Mouse (Mus musculus) gastrocnemius, postnatal 25 days (tissue): ENCODE results near the gene Eef1g. TPM values are rescaled to one million over a fixed set of nuclear protein-coding genes. Genes with fewer than 3 reads are reported as not detected.

Experiments
- DNase-seq: peaks from one replicate; pipeline ENCODE4 v3.0.0; 2022
- long read RNA-seq, 2 experiments: library from polyadenylated mRNA; stranded (forward); transcript quantifications; one replicate each; pipeline ENCODE4 v2.0.0; 2021
- total RNA-seq, 2 experiments: library from RNA; stranded (reverse); gene quantifications; 1 replicate in 1 of 2; 2 replicates in 1 of 2; pipeline ENCODE4 v1.2.3; 2021

Eef1g gene
- 100 to 1,000 TPM; 464 to 492 TPM for total RNA-seq
- long read RNA-seq, experiment 1, transcript Eef1g-201 (10 exons, 1,864 nt), result major isoform, 546 of 654 reads
- long read RNA-seq, experiment 1, transcript Eef1g-205 (5 exons, 1,272 nt), result minor isoform, 5 of 654 reads
- long read RNA-seq, experiment 1, partial matches to known transcripts, result 101 of 654 reads
- long read RNA-seq, experiment 1, other reads (novel, unspliced or antisense), result 2 of 654 reads
- long read RNA-seq, experiment 2, transcript Eef1g-201 (10 exons, 1,864 nt), result major isoform, 581 of 679 reads
- long read RNA-seq, experiment 2, partial matches to known transcripts, result 91 of 679 reads
- long read RNA-seq, experiment 2, other reads (novel, unspliced or antisense), result 4 of 679 reads

DNA sequence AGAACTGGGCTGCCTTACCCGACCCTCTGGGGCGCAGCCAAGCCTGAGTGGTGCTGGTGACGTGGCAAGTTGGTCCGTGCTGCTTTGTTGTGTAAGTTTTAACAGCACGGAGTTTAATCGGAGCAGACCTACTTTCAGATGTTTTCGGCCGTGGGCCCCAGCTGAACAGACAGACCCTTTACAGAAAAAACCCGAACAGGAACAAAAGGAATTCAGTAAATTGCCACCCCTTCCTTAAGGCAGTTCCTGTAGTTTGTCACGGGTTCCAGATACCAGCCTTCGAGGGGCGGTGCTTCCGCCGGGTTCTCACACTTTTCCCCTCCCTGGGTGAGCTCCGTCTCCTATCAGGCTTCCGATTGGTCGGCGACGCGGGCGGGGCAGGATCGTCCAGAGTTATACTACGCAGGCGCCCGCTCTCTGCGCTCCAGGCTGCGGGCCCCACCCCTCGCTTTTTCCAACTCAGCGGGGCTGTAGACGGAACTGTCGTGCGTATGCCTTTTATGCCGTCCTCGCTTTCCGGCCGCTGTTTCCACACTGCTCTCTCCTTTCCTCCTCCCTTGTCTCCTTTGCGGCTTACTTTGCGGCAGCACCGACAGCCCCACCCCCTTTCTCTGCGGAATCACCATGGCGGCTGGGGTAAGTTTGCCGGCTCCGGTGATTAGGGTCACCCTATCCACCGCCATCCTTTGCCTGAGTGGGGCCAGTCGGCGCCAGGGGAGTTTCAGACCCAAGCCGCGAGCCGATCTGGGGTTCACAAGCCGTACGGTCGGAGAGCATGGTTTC, at the start of gene Eef1g:
Gene Eef1g, plus strand, starts transcription at position 452 of the 783 bp plus-strand sequence.
- peak; percentile 100 for DNase-seq

DNA sequence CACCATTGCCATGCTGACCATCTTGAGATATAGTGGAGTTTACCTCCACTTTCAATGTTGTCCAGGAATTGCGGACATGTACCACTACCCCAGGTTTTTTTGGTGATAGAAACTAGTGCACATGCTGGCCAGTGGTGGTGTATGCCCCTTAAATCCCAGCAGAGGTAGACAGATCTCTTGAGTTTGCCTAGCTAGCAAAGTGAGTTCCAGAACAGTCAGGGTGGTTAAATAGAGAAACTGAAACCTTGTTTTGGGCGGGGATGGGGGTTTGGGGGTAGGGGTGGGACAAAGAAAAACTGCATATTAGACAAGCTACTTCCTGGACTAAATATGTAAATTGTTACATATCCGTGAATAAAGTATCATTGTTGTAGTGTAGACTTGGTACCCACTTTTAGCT, 47.8 kb upstream of the Eef1g start:
- no peak for DNase-seq

DNA sequence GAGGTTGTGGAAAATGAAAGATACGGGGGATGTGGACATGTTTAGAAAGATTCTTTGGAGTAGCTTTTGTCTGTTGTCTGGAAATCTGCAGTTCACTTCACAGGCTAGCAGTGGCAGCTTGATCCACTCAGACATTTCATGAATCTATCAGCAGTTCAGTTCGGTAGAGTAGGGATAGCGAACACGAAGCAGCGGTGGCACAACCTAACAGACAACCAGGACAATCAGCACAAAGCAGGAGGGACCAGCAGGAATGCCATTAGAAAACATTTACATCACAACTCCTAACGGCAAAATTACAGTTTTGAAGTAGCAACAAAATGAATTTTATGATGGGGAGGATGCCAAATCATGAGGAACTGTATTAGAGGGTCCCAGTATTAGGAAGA, 47.2 kb upstream of the Eef1g start:
- DNase-seq, result no peak

DNA sequence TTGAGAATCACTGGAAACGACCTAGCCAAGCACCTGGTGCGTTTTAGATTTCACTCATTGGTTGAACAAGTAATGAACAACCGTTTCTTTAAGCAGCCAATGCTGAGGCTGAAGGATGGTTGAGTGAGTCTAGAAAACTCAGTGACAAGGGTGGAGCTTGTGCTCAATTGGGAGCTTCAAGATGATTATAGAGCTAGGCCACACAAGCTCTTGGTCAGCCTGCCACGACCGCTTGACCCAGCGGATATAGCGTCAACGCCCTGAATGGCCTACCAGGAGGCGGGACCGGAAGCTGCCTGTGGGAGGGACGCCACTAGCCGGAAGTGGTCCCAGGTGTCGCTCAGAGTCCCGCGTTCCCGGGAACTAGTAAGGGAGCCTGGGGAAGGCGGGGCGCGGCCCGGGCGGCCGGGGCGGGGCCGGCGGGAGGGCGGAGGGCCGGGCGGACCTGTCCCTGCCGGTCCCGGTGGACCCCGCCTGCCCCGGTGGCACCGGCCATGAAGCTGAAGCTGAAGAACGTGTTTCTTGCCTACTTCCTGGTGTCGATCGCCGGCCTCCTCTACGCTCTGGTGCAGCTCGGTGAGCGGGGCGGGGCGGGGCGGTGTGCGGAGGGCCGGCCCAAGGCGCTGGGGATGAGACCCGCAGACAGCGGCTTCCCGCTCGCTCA, 46.6 kb upstream of the Eef1g start, which contains the start of gene B3gat3:
Gene B3gat3, plus strand, starts transcription at position 302 of the 664 bp plus-strand sequence.
- DNase-seq, result peak; percentile 95

DNA sequence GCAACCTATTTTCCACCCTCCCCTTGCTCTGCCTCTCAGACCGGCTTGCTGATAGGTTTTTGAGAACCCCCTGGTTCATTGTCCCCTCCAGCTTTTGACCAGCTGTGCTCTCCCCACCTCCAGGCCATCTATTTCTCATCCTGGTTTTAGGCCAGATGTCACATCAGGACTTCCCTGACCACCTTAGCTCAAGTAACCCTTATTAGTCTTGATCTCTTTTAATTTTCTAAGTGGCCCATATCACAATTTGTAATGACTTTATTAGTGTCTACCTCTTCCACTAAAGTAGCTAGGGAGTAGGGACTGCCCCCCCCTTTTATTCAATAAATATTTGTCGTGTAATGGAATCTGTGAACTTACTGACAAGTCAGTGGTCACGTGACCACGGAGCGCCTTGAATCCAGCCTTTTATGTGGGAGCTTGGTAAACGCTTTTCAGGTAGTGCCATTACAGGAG, 46.0 kb upstream of the Eef1g start:
- DNase-seq, result no peak

DNA sequence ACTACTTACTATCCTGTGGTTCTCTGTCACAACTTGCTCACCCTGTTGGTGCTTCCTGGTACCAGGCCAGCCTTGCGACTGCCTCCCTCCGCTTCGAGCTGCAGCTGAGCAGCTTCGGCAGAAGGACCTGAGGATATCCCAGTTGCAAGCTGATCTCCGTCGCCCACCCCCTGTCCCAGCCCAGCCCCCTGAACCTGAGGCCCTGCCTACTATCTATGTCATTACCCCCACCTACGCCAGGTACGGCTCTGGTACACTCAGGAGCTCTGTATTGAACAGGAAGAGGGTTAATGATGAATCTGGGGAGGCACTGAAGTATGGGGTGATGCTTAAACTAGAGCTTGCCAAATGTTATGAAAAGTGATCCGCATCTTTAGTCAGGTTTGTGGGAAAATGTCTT, 45.1 kb upstream of the Eef1g start:
- DNase-seq, result no peak

DNA sequence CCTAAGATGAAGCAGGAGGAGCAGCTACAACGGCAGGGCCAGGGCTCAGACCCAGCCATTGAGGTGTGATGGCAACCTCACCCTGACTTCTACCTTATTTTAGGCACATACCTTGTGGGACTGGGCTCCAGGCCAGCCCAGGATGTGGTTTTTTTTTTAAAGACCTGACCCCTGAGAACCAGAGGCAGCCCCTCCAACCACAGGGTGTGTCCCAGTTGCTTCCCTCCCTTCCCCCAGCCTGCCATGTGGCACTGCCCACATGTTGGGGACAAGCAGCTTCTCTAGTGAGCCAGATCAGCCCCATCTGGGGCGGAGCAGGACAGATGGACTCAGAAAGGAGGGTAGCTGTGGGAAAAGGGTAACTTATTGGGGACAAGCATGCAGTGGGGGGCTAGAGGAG, 40.1 kb upstream of the Eef1g start:
- DNase-seq, result no peak

DNA sequence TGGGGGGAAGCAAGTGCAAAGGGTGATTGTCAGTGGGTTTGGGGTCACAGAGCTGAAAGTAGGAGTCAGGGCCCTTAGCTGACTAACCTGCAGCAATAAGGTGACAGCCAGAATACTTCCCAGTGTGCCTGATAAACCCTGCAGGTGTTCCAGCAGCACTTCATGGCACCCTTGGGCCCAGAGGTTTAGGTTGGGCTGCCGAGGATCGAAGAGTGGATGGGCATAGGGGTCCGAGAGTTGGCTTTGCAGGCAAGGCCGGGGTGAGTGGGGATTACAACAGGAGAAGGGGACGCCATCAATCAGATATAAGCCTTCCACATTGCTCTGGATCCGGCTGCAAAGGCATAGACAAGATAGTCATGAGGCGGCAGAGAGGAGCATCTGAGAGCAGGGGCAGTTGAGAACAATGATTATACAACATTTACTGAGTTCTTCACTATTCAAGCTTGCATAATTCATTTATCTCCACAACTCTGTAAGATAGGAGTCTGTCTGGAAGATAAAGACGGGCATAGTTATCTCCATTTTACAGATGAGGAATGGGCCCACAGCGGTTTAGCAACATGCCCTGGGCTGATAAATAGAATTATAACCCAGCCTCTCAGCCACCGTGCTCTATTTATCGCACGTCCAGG, 38.8 kb upstream of the Eef1g start:
- DNase-seq, result no peak

DNA sequence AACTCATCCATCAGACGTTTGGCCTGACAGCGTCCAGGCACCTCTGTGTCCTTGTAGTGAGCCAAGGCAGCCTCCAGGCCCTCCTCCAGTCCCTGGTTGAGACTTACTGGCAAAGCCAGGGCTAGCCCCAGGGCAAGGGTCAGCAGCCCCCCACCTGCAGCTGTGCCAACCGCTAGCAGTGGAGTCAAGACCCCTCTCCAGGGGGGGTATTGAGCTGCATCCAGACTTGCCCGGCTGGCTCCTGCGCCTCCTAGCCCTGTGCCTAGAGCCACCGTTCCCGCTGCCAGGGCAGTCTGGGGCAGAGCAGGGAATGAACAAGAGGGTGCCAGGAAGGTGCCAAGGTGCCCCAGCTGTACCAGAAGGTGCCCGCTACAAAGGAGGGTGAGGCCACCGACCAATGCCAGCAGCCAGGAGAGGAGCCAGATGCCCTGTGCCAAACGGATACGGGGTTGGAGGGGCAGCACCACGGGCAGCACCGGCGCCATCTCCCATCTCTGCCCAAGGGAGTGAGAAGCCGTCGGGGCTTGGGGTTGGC, 38.1 kb upstream of the Eef1g start:
- no peak for DNase-seq

DNA sequence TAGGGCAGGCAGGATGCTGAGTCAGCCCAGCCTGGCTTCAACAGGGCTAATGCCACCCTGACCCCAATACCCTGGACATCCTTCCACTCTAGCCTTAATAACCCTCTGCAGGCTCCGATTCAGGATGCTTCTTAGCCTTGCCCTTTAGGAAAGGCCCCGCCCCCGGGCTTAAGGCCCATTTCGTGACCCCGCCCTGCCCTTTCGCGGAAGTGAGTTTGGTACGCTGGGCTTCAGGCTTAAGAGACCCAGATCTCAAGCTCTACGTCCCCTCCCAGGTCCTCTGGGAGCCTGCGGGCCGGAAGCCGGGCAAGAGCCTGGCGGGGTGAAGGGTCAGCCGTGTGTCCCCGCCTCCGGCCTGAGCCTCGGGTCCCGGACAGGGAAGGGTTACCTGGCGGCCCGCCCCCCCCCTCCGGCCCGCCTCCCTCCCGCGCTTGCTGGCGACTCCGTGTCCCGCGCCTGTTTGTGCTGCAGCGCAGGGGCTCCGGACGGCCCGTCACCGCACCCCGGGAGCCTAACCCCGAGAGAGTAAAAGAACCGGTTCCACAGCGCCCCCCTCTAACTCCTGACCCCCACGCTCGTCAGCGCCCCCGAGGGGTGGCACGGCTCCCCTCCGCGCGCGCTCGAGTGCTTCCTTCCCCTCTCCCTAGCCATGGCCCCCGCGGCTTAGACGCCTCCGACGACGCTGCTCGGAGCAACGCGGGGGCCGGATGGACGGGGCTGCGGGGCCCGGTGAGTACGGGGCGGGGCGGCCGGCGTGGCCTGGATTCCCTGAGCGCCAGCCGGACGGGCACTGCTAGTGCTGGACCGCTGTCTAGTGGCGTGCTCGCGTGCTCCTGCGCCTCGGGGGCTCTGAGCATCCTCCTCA, 37.4 kb upstream of the Eef1g start, which contains the start of the genes Rom1 and Eml3:
Gene Rom1, minus strand, starts transcription at position 133 of the 865 bp plus-strand sequence.
Gene Eml3, plus strand, starts transcription at position 329 of the 865 bp plus-strand sequence.
- DNase-seq, result peak; percentile 92

DNA sequence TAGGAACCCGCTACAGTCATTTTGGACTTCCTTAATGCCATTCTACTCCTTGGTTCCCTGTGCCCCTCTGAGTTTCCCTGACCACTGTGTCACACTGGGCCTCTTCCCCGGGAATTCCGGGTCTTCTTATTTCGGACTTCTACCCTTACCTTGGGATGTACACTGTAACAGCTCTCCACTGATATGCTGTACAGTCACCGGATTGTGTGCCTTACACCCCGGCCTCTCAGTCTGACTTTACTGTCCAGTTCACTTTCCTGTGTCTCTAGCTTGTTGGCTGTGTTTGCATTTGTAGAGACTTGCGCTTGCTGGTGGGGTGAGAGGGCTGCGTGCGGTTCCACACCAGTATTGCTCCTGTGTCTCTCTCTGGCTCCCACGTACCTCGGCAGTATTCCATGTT, 36.7 kb upstream of the Eef1g start:
- no peak for DNase-seq

DNA sequence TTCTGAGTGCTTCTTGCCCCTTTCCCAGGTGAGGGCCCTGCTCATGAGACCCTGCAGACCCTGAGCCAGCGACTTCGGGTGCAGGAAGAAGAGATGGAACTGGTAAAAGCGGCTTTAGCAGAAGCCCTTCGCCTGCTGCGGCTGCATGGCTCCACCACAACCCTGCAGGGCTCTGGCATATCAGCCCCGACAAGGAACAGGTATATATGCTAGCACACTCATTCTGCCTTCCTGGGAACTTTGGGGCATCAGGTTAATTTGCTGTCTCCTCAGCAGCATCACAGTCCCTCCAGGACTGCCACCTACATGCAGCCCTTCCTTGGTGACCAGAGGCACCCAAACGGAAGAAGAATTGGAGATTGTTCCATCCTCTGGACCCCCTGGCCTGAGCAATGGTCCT, 36.1 kb upstream of the Eef1g start:
- no peak for DNase-seq

DNA sequence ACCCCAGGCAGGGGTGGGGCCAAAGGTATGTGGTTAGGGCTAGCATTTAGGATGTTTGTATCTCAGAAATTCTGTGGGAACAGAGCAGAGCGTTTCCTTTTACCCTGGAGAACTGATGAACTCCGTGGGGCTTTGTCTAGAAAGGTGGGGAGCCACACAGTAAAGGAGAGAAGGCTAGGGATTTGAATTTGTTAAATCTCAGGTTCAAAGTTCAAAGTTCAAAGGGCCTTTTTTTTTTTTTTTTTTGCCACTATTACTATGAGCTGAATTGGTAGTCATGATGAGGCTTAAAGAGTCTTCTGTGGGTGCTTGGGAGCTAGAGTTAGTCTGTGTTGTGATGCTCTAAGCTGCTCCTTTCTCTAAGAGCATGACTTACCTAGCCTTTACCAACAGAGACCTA, 30.1 kb upstream of the Eef1g start:
- DNase-seq, result no peak

DNA sequence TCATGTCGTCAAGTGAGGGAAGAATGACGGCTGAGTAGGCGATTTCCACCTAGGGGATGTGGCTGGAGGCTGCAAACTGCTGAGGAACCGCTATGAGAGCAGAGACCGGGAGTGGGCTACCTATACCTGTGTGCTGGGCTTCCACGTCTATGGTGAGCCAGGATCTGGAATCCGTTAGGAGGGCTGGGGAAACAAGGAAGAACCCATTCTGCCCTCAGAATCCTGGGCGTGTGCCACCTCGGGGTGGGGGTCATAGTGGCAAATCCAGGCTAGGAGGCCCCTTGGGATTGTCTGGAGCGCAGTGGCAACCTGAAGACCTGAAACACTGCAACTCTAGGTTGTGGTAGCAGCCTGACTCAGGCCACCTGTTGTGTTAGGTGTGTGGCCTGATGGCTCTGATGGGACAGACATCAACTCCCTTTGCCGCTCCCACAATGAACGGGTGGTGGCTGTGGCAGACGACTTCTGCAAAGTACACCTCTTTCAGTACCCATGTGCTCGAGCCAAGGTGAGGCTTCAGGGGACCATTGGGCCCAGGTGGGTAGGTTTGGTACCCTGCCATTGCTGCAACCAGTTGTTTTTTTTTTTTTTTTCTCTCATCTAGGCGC, 26.2 kb upstream of the Eef1g start:
- no peak for DNase-seq

DNA sequence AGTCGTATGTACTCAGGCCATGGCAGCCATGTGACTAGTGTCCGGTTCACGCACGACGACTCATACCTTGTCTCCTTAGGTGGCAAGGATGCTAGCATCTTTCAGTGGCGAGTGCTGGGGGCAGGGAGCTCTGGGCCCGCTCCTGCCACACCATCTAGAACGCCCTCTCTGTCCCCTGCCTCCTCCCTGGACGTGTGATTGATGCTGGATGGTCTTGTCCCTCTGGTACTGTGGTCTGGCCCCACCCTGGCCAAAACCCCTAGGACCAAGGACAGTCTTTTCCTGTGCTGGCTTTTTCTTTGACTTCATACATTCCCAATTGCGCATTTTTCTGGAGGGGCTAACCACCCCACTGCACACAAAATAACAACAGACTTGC, 25.7 kb upstream of the Eef1g start:
- no peak for DNase-seq

DNA sequence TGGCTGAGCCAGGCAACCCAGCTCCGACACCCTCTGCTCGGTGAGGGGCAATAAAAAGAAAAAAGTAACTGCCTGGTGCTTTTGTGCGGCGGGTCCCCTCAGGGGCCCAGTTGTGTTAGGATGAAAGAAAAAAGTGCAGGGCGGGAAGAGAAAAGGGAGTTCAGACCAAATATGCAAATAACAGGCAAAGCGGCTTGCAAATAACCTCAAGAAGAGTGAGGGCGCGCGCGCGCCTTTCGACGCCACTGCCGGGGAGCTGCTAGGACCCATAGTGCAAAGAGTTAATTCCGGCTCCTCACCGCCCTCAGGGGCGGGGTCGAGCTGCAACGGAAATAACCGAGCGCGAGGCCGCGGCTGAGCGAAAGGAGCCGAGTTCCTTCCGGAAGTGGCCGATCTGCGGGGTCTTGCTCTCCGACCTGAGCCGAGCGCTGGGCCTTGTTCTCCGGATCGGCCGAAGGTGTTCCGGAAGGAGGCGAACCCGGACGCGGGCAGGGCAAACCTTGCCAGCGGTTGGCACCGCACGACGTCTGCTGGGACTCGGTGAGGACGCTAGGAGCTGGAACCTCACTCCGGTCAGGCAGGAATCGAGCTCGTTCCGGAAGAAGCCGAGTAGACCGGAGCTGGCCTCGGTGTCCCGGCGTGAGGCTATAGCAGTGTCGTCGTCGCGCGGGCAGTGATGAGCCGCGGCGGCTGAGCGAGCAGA, 25.2 kb upstream of the Eef1g start, which contains the start of gene Mta2:
Gene Mta2, plus strand, starts transcription at position 361 of the 703 bp plus-strand sequence.
- DNase-seq, result peak; percentile 97

DNA sequence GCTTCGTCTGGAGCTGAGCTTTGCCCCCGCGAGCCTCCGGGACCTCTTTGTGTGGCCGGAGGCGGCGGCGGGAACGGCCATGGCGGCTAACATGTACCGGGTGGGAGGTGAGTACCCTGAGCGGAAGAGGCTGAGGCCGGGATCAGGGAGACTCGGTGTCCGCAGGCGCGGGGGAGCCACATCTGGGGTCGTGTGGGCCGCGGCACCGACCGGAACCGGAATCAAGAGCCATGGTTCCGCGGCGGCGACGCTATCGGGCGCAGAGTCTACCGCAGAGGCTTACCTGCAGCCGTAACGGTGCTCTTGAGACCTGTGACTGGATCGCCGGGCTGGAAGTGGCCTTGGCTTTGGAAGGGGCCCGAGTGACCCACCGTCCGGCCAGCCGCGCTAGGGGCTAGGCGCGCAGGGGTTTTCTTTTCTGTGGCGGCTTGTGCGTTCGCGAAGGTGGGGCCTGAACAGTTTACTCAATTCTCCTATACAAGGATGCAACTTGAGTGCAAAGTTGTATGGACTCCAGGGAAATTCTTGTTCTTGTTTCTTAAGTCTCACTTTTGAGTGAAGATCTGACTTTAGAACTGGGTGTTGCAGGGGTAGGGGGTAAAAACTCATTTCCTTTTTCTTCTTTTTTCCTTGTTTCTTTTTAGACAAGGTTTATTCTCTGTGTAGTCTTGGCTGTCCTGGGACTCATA, 24.4 kb upstream of the Eef1g start:
- no peak for DNase-seq

DNA sequence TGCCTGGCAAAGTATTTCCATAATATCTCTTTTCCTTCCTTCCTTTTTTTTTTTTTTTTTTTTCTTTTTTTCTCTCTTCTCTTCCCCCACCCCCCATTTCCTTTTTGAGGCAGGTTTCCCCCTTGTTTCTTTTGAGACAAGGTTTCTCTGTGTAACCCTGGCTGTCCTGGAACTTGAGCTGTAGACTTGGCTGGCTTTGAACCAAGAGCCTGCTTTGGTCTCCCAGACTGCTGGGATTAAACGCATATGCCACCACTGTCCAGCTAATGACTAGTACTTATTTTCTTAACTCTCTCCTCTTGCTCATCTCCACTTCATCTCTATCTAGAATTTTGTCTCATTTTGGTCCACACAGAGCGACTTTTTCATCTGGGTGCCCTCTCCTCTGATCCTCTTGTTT, 23.8 kb upstream of the Eef1g start:
- no peak for DNase-seq

DNA sequence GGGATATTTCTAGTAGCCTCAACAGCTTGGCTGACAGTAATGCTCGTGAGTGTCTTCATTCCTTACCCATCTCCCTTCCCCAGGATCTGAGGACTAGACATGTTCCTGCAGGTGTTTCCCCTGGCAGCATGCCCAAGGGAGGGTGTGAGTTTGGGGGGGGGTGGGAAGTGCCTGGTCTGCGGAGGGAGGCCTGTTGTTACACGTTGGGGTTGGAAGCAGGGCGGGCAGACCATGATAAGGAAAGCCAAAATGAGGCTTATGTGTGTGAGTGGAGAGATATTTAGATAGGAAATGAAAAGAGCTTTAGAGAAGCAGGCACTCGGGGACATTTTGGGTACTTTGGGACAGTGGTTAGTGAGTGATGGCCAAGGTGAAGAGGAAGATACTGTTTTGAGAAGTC, 22.8 kb upstream of the Eef1g start:
- no peak for DNase-seq
